Mouse (Mus musculus): ENCODE measurements around the gene Gpx3.

The Gpx3 gene

GRCm38 (mm10) chr11:54912503-54913316 is 10.5 kb downstream of the Gpx3 start:
- no peak for DNase-seq (ENCODE audit: low read depth, low spot score)

- no peak for DNase-seq (ENCODE audit: low read depth, low spot score)
These were observed 11.6 kb downstream of the Gpx3 start for GRCm38 (mm10) chr11:54913841-54914240.

GRCm38 (mm10) chr11:54917461-54917860 is 15.2 kb downstream of the Gpx3 start:
- DNase-seq (ENCODE audit: low read depth, low spot score): no peak

GRCm38 (mm10) chr11:54918273-54918672 is 16.0 kb downstream of the Gpx3 start:
- DNase-seq (ENCODE audit: low read depth, low spot score): peak; percentile 48

- DNase-seq (ENCODE audit: low read depth, low spot score): no peak
These were observed 18.1 kb downstream of the Gpx3 start for GRCm38 (mm10) chr11:54920127-54920972.

- DNase-seq (ENCODE audit: low read depth, low spot score): no peak
These were observed 18.8 kb downstream of the Gpx3 start for GRCm38 (mm10) chr11:54920973-54921580.

- DNase-seq (ENCODE audit: low read depth, low spot score): peak; percentile 55
These were observed 19.5 kb downstream of the Gpx3 start for GRCm38 (mm10) chr11:54921798-54922197.

GRCm38 (mm10) chr11:54922488-54922887 is 20.2 kb downstream of the Gpx3 start:
- no peak for DNase-seq (ENCODE audit: low read depth, low spot score)

- no peak for DNase-seq (ENCODE audit: low read depth, low spot score)
These were observed 21.9 kb downstream of the Gpx3 start for GRCm38 (mm10) chr11:54924145-54924544.

GRCm38 (mm10) chr11:54927346-54928140 is 25.3 kb downstream of the Gpx3 start:
- DNase-seq (ENCODE audit: low read depth, low spot score): peak; percentile 63

GRCm38 (mm10) chr11:54928219-54928618 is 26.0 kb downstream of the Gpx3 start:
- no peak for DNase-seq (ENCODE audit: low read depth, low spot score)

- DNase-seq (ENCODE audit: low read depth, low spot score): no peak
These were observed 26.6 kb downstream of the Gpx3 start for GRCm38 (mm10) chr11:54928886-54929285.

- DNase-seq (ENCODE audit: low read depth, low spot score): no peak
These were observed 27.0 kb downstream of the Gpx3 start for GRCm38 (mm10) chr11:54929290-54929689.

GRCm38 (mm10) chr11:54929744-54930143 is 27.5 kb downstream of the Gpx3 start:
- no peak for DNase-seq (ENCODE audit: low read depth, low spot score)

- DNase-seq (ENCODE audit: low read depth, low spot score): peak; percentile 73
These were observed 28.2 kb downstream of the Gpx3 start for GRCm38 (mm10) chr11:54930318-54930979.

- peak; percentile 49 for DNase-seq (ENCODE audit: low read depth, low spot score)
These were observed 29.3 kb downstream of the Gpx3 start for GRCm38 (mm10) chr11:54931405-54932093.

GRCm38 (mm10) chr11:54932540-54932939 is 30.3 kb downstream of the Gpx3 start:
- no peak for DNase-seq (ENCODE audit: low read depth, low spot score)

GRCm38 (mm10) chr11:54934198-54934597 is 31.9 kb downstream of the Gpx3 start:
- no peak for DNase-seq (ENCODE audit: low read depth, low spot score)

- DNase-seq (ENCODE audit: low read depth, low spot score): peak; percentile 78
These were observed 34.0 kb downstream of the Gpx3 start for GRCm38 (mm10) chr11:54936035-54936770.

- DNase-seq (ENCODE audit: low read depth, low spot score): no peak
These were observed 34.5 kb downstream of the Gpx3 start for GRCm38 (mm10) chr11:54936771-54937140.

Measured in R1 (cell line).